Mouse (Mus musculus): ENCODE results near the gene Milr1. TPM values are rescaled to one million over a fixed set of nuclear protein-coding genes. Genes with fewer than 3 reads are reported as not detected.

The Milr1 gene
- polyA plus RNA-seq, 1 experiment = 19.9 TPM

- H3K36me3 ChIP-seq (ENCODE audit: control insufficient read depth, insufficient read depth) = peaks cover 73% of the 10 kb centered on the region
These were observed 61.5 kb downstream of the Milr1 start for GRCm38 (mm10) chr11:106812410-106813136.

DNA sequence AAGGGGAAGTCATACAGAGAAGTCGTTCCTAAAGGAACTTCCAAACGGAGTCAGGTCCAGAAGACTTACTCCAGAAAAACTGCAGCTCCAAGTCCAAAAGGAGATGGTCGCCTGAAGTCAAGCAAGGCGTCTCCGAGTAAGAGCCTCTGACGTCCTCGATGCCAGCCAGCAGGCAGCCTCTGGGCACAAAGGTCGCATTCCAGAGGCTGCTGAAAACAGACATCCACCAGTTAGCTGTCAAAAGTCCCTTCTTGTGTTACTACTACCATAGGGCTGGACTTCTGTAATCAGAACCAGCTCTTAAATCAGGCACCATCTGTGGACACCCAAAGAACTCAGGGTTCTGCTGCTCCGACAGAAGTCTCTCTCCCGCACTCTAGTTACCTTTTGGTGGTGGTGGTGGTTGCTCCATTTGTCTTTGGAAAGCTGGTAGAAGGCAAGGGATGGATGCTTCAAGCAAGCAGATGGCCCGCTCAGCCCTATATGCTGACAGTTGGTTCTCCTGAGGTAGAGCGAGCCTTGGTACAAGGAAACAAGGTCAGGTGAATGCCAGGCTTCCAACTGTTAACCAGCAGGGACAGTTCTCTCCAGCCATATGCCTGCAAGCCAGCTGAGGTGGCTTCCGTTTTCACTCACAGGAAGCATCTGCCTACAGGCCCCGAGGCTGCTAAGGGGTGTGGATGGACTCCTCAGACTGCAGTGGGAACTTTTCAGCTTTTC is 63.7 kb downstream of the Milr1 start:
- TF ChIP-seq FOSL1 (IDR thresholded peaks at IDR 0.05; ENCODE audit: insufficient read depth, low read length, poor library complexity, severe bottlenecking) (no peak), MYOD1 (IDR thresholded peaks at IDR 0.05; ENCODE audit: control insufficient read depth, insufficient read length, low read depth) (no peak), USF1 (IDR thresholded peaks at IDR 0.05; ENCODE audit: low read depth) (no peak), CEBPB (IDR thresholded peaks at IDR 0.05; ENCODE audit: low read depth) (no peak), MYOG (IDR thresholded peaks at IDR 0.05; ENCODE audit: control insufficient read depth, extremely low read depth, insufficient read length) (no peak), MAX (IDR thresholded peaks at IDR 0.05) (no peak), CTCF (IDR thresholded peaks at IDR 0.05; ENCODE audit: control insufficient read depth, insufficient read depth, insufficient read length) (no peak)
- Histone ChIP-seq H3K4me3 (ENCODE audit: insufficient read depth, poor library complexity, severe bottlenecking) (no peak overlapping the region), H3K27me3 (ENCODE audit: control insufficient read depth, insufficient read depth, insufficient read length) (no peaks in the 10 kb centered on the region), H3ac (ENCODE audit: control insufficient read depth, insufficient read length, low read depth) (no peak overlapping the region), H3K36me3 (ENCODE audit: control insufficient read depth, insufficient read depth) (peaks cover 86% of the 10 kb centered on the region), H3K79me3 (ENCODE audit: low read depth) (no peaks in the 10 kb centered on the region), H3K79me2 (ENCODE audit: control insufficient read depth, insufficient read depth) (no peaks in the 10 kb centered on the region)

More at GRCm38 (mm10) chr11:106812410-106813136, 61.5 kb downstream of the Milr1 start:
- TF ChIP-seq MYOG (IDR thresholded peaks at IDR 0.05; ENCODE audit: control insufficient read depth, extremely low read depth, insufficient read length) = no peak
- H3K79me2 ChIP-seq (ENCODE audit: control insufficient read depth, insufficient read depth) = no peaks in the 10 kb centered on the region
- H3ac ChIP-seq (ENCODE audit: control insufficient read depth, insufficient read length, low read depth) = no peak overlapping the region
- H3K27me3 ChIP-seq (ENCODE audit: control insufficient read depth, insufficient read depth, insufficient read length) = no peaks in the 10 kb centered on the region
- no peaks in the 10 kb centered on the region for H3K79me3 ChIP-seq (ENCODE audit: low read depth)
- no peak overlapping the region for H3K4me3 ChIP-seq (ENCODE audit: insufficient read depth, poor library complexity, severe bottlenecking)

GRCm38 (mm10) chr11:106815331-106815730 is 64.3 kb downstream of the Milr1 start:
- Histone ChIP-seq H3K79me2 (ENCODE audit: control insufficient read depth, insufficient read depth) (no peaks in the 10 kb centered on the region), H3K4me3 (ENCODE audit: insufficient read depth, poor library complexity, severe bottlenecking) (no peak overlapping the region), H3K79me3 (ENCODE audit: low read depth) (no peaks in the 10 kb centered on the region), H3K36me3 (ENCODE audit: control insufficient read depth, insufficient read depth) (peaks cover 86% of the 10 kb centered on the region), H3ac (ENCODE audit: control insufficient read depth, insufficient read length, low read depth) (no peak overlapping the region), H3K27me3 (ENCODE audit: control insufficient read depth, insufficient read depth, insufficient read length) (no peaks in the 10 kb centered on the region)
- no peak for TF ChIP-seq MYOG (IDR thresholded peaks at IDR 0.05; ENCODE audit: control insufficient read depth, extremely low read depth, insufficient read length)
- TF ChIP-seq FOSL1 (IDR thresholded peaks at IDR 0.05; ENCODE audit: insufficient read depth, low read length, poor library complexity, severe bottlenecking) = no peak
- TF ChIP-seq USF1 (IDR thresholded peaks at IDR 0.05; ENCODE audit: low read depth) = no peak
- no peak for TF ChIP-seq MAX (IDR thresholded peaks at IDR 0.05)
- no peak for TF ChIP-seq MYOD1 (IDR thresholded peaks at IDR 0.05; ENCODE audit: control insufficient read depth, insufficient read length, low read depth)
- TF ChIP-seq CEBPB (IDR thresholded peaks at IDR 0.05; ENCODE audit: low read depth) = no peak

GRCm38 (mm10) chr11:106815761-106816160 is 64.7 kb downstream of the Milr1 start:
- Histone ChIP-seq H3K79me3 (ENCODE audit: low read depth) (no peaks in the 10 kb centered on the region), H3K27me3 (ENCODE audit: control insufficient read depth, insufficient read depth, insufficient read length) (no peaks in the 10 kb centered on the region), H3ac (ENCODE audit: control insufficient read depth, insufficient read length, low read depth) (no peak overlapping the region), H3K4me3 (ENCODE audit: insufficient read depth, poor library complexity, severe bottlenecking) (no peak overlapping the region), H3K79me2 (ENCODE audit: control insufficient read depth, insufficient read depth) (no peaks in the 10 kb centered on the region), H3K36me3 (ENCODE audit: control insufficient read depth, insufficient read depth) (peaks cover 87% of the 10 kb centered on the region)
- TF ChIP-seq USF1 (IDR thresholded peaks at IDR 0.05; ENCODE audit: low read depth) = no peak
- no peak for TF ChIP-seq CTCF (IDR thresholded peaks at IDR 0.05; ENCODE audit: control insufficient read depth, insufficient read depth, insufficient read length)
- TF ChIP-seq MAX (IDR thresholded peaks at IDR 0.05) = no peak
- TF ChIP-seq MYOG (IDR thresholded peaks at IDR 0.05; ENCODE audit: control insufficient read depth, extremely low read depth, insufficient read length) = no peak
- TF ChIP-seq MYOD1 (IDR thresholded peaks at IDR 0.05; ENCODE audit: control insufficient read depth, insufficient read length, low read depth) = no peak
- TF ChIP-seq CEBPB (IDR thresholded peaks at IDR 0.05; ENCODE audit: low read depth) = no peak
- TF ChIP-seq FOSL1 (IDR thresholded peaks at IDR 0.05; ENCODE audit: insufficient read depth, low read length, poor library complexity, severe bottlenecking) = no peak

- Histone ChIP-seq H3K36me3 (ENCODE audit: control insufficient read depth, insufficient read depth) (peaks cover 87% of the 10 kb centered on the region), H3ac (ENCODE audit: control insufficient read depth, insufficient read length, low read depth) (no peak overlapping the region), H3K79me2 (ENCODE audit: control insufficient read depth, insufficient read depth) (no peaks in the 10 kb centered on the region), H3K79me3 (ENCODE audit: low read depth) (no peaks in the 10 kb centered on the region), H3K4me3 (ENCODE audit: insufficient read depth, poor library complexity, severe bottlenecking) (no peak overlapping the region), H3K27me3 (ENCODE audit: control insufficient read depth, insufficient read depth, insufficient read length) (no peaks in the 10 kb centered on the region)
- no peak for TF ChIP-seq MAX (IDR thresholded peaks at IDR 0.05)
- TF ChIP-seq CEBPB (IDR thresholded peaks at IDR 0.05; ENCODE audit: low read depth) = no peak
- no peak for TF ChIP-seq USF1 (IDR thresholded peaks at IDR 0.05; ENCODE audit: low read depth)
- no peak for TF ChIP-seq FOSL1 (IDR thresholded peaks at IDR 0.05; ENCODE audit: insufficient read depth, low read length, poor library complexity, severe bottlenecking)
- no peak for TF ChIP-seq MYOD1 (IDR thresholded peaks at IDR 0.05; ENCODE audit: control insufficient read depth, insufficient read length, low read depth)
- TF ChIP-seq CTCF (IDR thresholded peaks at IDR 0.05; ENCODE audit: control insufficient read depth, insufficient read depth, insufficient read length) = no peak
- TF ChIP-seq MYOG (IDR thresholded peaks at IDR 0.05; ENCODE audit: control insufficient read depth, extremely low read depth, insufficient read length) = no peak
These were observed 65.3 kb downstream of the Milr1 start for GRCm38 (mm10) chr11:106816316-106816715.
